Mouse (Mus musculus) kidney, adult 2 months (tissue): ENCODE measurements around the gene Apbb1ip.

ENCODE experiments used
- CTCF ChIP-seq: fragments of 200-500 bp; conservative IDR thresholded peaks from 2 replicates; pipeline ENCODE4 v1.5.1; 2011; ENCODE audit warnings: low read depth, mild to moderate bottlenecking, control low read depth, low read length, moderate library complexity, mixed read lengths; ENCODE audit not compliant: insufficient read depth, insufficient read length
- POLR2A ChIP-seq: fragments of 200-500 bp; IDR thresholded peaks from one replicate; pipeline ENCODE4 v1.6.1; 2011; ENCODE audit warnings: low read depth, low read length, control low read depth

- no peak for TF ChIP-seq POLR2A
- TF ChIP-seq CTCF: no peak
These were observed 14.8 kb downstream of the Apbb1ip start for GRCm38 (mm10) chr2:22788658-22789057.
